Mouse (Mus musculus) heart, embryonic 11.5 days (tissue): ENCODE measurements at regions not wholly inside any gene's neighbourhood (a gene's known extent, or its start where the extent isn't known, plus 50 kb on each side); places are given as distances from the start of the nearest gene placed in this dataset.

ENCODE experiments used
- ATAC-seq: fragments of 200-750 bp; cut with Nextera tagmentation; replicated peaks from 2 replicates; pipeline ENCODE4 v1.8.0; 2017; ENCODE audit warnings: moderate library complexity; ENCODE audit not compliant: insufficient number of reproducible peaks, low FRiP score, low TSS enrichment
- H3K27ac ChIP-seq: fragments of 300-500 bp; sonication (generic); 2 replicates; pipeline ENCODE4 v1.5.1; 2014; ENCODE audit warnings: mild to moderate bottlenecking, low read depth, low read length
- H3K27me3 ChIP-seq: fragments of 300-500 bp; sonication (generic); 2 replicates; pipeline ENCODE4 v1.6.1; 2014; ENCODE audit warnings: mild to moderate bottlenecking, low read length, mixed read lengths; ENCODE audit not compliant: control insufficient read depth, insufficient read depth
- H3K36me3 ChIP-seq: fragments of 300-500 bp; sonication (generic); 2 replicates; pipeline ENCODE4 v1.6.1; 2014; ENCODE audit warnings: mild to moderate bottlenecking, low read length, moderate library complexity, mixed read lengths; ENCODE audit not compliant: control insufficient read depth, insufficient read depth
- H3K4me1 ChIP-seq: fragments of 300-500 bp; sonication (generic); 2 replicates; pipeline ENCODE4 v1.6.1; 2014; ENCODE audit warnings: low read length; ENCODE audit not compliant: control insufficient read depth, insufficient read depth
- H3K4me2 ChIP-seq: fragments of 300-500 bp; sonication (generic); 2 replicates; pipeline ENCODE4 v1.6.1; 2014; ENCODE audit warnings: mild to moderate bottlenecking, moderate library complexity
- H3K4me3 ChIP-seq: fragments of 300-500 bp; sonication (generic); 2 replicates; pipeline ENCODE4 v1.5.1; 2014; ENCODE audit warnings: low read depth, low read length
- H3K9ac ChIP-seq: fragments of 300-500 bp; sonication (generic); 2 replicates; pipeline ENCODE4 v1.6.1; 2014; ENCODE audit warnings: mild to moderate bottlenecking, low read depth, low read length, moderate library complexity
- H3K9me3 ChIP-seq: fragments of 300-500 bp; sonication (generic); replicated peaks from 2 replicates; pipeline ENCODE4 v1.6.1; 2016; ENCODE audit warnings: low read length; ENCODE audit not compliant: control insufficient read depth
- WGBS: fragments of 180-500 bp; shearing (Covaris S2); extraction: QIAGEN DNeasy Blood & Tissue Kit; methylation state at CpG from one replicate; pipeline ENCODE4 v1.1.7; 2014; ENCODE audit not compliant: insufficient replicate concordance; 5-methylcytosine and 5-hydroxymethylcytosine counted together

- Histone ChIP-seq H3K9ac (no peak overlapping the region), H3K27me3 (no peaks in the 10 kb centered on the region), H3K27ac (no peak overlapping the region), H3K4me1 (no peaks in the 10 kb centered on the region), H3K4me2 (no peak overlapping the region), H3K36me3 (no peaks in the 10 kb centered on the region), H3K9me3 (no peaks in the 10 kb centered on the region), H3K4me3 (no peak overlapping the region)
- no peak for ATAC-seq
- 58% methylated on average over 14 of the region's 14 CpGs for WGBS
Observed at GRCm38 (mm10) chr10:96480453-96481324, 136.1 kb upstream of the Btg1 start.

DNA sequence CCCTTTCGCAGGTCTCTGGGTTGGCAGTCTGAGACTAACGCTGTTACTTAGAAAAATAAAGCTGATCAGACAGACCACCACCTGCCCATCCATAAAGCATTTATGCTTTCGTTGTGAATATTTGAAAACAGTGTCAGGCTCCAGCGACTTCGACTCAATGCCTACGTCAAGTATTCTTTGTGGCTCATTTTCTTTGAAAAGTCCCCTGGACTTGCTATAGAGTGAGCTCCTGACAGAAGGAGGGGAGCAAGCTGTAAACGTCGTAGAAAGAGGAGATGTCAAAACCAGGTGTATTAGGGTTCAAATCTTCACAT, 135.5 kb upstream of the Btg1 start:
- H3K9me3 ChIP-seq, result no peaks in the 10 kb centered on the region
- no peak overlapping the region for H3K27ac ChIP-seq
- H3K4me3 ChIP-seq, result no peak overlapping the region
- H3K9ac ChIP-seq, result no peak overlapping the region
- ATAC-seq, result no peak
- no peak overlapping the region for H3K4me2 ChIP-seq
- H3K27me3 ChIP-seq, result no peaks in the 10 kb centered on the region
- 76% methylated on average over 8 of the region's 8 CpGs for WGBS
- no peaks in the 10 kb centered on the region for H3K4me1 ChIP-seq
- no peaks in the 10 kb centered on the region for H3K36me3 ChIP-seq

DNA sequence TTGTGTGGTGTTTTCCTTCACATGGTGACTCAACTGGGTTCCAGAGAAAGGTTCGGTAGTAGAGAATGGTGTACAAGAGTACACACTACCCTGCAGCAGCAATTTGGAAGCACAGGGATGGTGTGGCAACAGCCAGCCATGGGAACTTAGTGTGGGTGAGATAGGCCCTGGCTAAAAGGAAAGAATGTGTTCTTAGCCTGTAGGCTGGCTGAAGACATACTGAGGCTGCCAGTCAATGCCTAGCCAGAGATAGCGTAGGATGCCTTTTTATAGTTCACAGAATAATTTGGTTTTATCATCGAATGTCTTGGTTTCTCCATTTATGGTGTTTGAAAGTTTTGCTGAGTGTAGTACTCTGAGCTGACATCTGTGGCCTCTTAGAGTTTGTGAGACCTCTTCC, 130.1 kb upstream of the Btg1 start:
- Histone ChIP-seq H3K9ac (no peak overlapping the region), H3K4me1 (no peaks in the 10 kb centered on the region), H3K4me2 (no peak overlapping the region), H3K27me3 (no peaks in the 10 kb centered on the region), H3K36me3 (no peaks in the 10 kb centered on the region), H3K27ac (no peak overlapping the region), H3K9me3 (no peaks in the 10 kb centered on the region), H3K4me3 (no peak overlapping the region)
- WGBS, result 85% methylated on average over 3 of the region's 3 CpGs
- ATAC-seq, result no peak

DNA sequence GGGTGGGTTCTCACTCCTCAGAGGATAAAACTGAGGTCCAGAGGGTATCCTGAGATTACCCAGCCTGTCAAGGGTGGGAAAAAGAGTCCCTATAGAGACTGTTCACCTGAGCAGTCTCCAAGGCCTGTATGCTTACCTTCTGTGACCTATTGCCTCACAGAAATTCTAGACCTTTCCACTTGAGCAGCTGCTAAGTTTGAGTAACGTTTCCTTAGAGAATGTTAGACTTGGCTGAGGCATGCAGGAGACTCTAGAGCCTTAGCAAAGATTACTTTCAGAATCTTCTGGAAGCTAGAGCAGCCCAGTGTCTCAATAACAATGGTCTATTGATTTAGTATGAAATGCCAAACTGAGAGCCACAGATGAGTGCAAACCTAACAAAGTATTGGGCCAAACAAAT, 123.1 kb upstream of the Btg1 start:
- Histone ChIP-seq H3K27ac (no peak overlapping the region), H3K27me3 (no peaks in the 10 kb centered on the region), H3K9ac (no peak overlapping the region), H3K4me1 (no peaks in the 10 kb centered on the region), H3K4me3 (no peak overlapping the region), H3K4me2 (no peak overlapping the region), H3K36me3 (no peaks in the 10 kb centered on the region), H3K9me3 (no peaks in the 10 kb centered on the region)
- no peak for ATAC-seq
- 66% methylated on average over 1 of the region's 1 CpGs for WGBS

GRCm38 (mm10) chr10:96496700-96497099, 120.1 kb upstream of the Btg1 start:
- H3K27ac ChIP-seq, result no peak overlapping the region
- no peaks in the 10 kb centered on the region for H3K4me1 ChIP-seq
- ATAC-seq, result no peak
- H3K4me3 ChIP-seq, result no peak overlapping the region
- no peaks in the 10 kb centered on the region for H3K36me3 ChIP-seq
- 92% methylated on average over 3 of the region's 3 CpGs for WGBS
- no peak overlapping the region for H3K9ac ChIP-seq
- H3K27me3 ChIP-seq, result no peaks in the 10 kb centered on the region
- no peak overlapping the region for H3K4me2 ChIP-seq
- H3K9me3 ChIP-seq, result no peaks in the 10 kb centered on the region

GRCm38 (mm10) chr10:96497482-96497881, 119.3 kb upstream of the Btg1 start:
- 67% methylated on average over 7 of the region's 7 CpGs for WGBS
- H3K36me3 ChIP-seq, result no peaks in the 10 kb centered on the region
- no peaks in the 10 kb centered on the region; the same call in 1 of the 2 replicates for H3K4me1 ChIP-seq
- H3K4me2 ChIP-seq, result no peak overlapping the region
- H3K9ac ChIP-seq, result no peak overlapping the region
- no peak for ATAC-seq
- H3K9me3 ChIP-seq, result no peaks in the 10 kb centered on the region
- H3K4me3 ChIP-seq, result no peak overlapping the region
- no peak overlapping the region for H3K27ac ChIP-seq
- H3K27me3 ChIP-seq, result no peaks in the 10 kb centered on the region

DNA sequence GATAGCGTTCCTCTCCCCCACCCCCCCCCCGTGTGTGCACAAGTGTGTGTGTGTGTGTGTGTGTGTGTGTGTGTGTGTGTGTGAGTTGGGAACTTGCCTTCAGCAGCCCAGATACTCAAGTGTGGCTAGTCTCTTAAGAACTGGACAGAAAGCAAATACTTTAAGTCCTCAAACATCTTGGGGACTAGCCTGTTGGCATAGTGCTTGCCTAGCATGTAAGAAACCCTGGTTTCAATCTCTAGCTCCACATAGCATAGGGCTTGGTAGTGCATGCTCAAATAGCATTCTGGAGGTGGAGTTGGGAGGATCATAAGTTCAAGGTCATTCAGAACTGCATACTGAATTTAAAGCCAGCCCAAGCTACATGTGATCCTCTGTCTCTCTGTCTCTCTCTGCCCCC, 117.5 kb upstream of the Btg1 start:
- WGBS, result 56% methylated on average over 2 of the region's 2 CpGs
- ATAC-seq, result no peak
- no peak overlapping the region for H3K9ac ChIP-seq

DNA sequence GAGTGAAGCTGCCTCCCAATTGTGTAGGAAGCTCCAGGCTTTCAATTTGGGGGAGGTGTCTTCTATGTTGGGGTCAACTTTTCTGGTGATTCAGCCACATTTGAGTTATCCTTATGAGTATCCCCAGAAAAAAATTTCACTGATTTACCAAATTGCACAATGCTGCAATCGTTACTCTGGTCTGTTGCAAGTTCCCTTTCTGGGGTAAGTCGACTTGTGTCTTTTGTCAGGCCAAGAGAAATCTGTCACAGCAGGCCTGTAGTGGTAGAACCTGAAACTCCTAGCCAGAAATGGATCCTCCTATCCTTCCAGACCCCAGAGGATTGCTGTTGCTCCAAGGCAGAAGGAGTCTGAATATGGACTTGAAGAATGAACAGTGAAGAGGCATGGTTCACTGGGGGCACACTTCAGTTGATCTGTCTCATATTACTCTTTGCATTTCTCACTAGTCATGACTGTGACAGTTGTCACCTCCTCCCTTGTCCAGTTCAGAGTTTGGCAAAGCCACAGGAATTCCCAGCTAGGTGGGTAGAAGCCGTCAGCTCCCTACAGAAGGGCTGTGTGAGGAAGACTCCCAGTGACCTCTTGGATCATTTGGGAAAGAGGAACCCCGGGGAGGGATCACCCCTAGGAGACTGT, 114.6 kb upstream of the Btg1 start:
- H3K27ac ChIP-seq, result no peak overlapping the region
- H3K9ac ChIP-seq, result no peak overlapping the region
- ATAC-seq, result no peak
- no peaks in the 10 kb centered on the region for H3K9me3 ChIP-seq
- no peak overlapping the region for H3K4me2 ChIP-seq
- no peaks in the 10 kb centered on the region for H3K36me3 ChIP-seq
- H3K4me1 ChIP-seq, result no peaks in the 10 kb centered on the region; the same call in 1 of the 2 replicates
- H3K27me3 ChIP-seq, result no peaks in the 10 kb centered on the region
- 62% methylated on average over 4 of the region's 4 CpGs for WGBS
- no peak overlapping the region for H3K4me3 ChIP-seq

More for the DNA sequence above, 117.5 kb upstream of the Btg1 start:
- H3K4me2 ChIP-seq, result no peak overlapping the region
- H3K36me3 ChIP-seq, result no peaks in the 10 kb centered on the region
- no peaks in the 10 kb centered on the region for H3K9me3 ChIP-seq
- H3K27ac ChIP-seq, result no peak overlapping the region
- no peaks in the 10 kb centered on the region for H3K27me3 ChIP-seq
- H3K4me1 ChIP-seq, result no peaks in the 10 kb centered on the region; the same call in 1 of the 2 replicates
- no peak overlapping the region for H3K4me3 ChIP-seq

DNA sequence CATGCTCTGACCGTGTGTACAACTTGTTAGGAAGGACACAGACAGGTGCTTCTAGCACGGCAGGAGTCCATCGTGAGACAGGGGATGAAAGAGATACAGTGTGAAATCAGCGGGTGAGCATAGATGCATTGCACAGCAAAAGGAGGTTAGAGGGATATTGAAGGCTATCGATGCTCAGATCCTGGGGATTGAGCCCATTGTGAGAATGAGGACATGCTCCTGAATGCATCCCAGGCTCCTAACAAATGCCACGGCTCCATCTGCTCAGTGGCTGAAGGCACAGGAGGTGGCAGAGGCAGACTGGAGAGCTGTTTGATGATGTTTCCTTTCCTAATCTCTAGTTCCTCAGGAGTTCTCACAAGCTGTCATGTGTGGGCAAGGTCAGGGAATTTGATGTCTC, 114.1 kb upstream of the Btg1 start:
- no peaks in the 10 kb centered on the region; the same call in 1 of the 2 replicates for H3K4me1 ChIP-seq
- no peak overlapping the region for H3K4me2 ChIP-seq
- no peak overlapping the region for H3K27ac ChIP-seq
- H3K4me3 ChIP-seq, result no peak overlapping the region
- H3K9ac ChIP-seq, result no peak overlapping the region
- 64% methylated on average over 6 of the region's 6 CpGs for WGBS
- H3K27me3 ChIP-seq, result no peaks in the 10 kb centered on the region
- no peaks in the 10 kb centered on the region for H3K9me3 ChIP-seq
- H3K36me3 ChIP-seq, result no peaks in the 10 kb centered on the region
- ATAC-seq, result no peak
